Mouse (Mus musculus) ES-CJ7 (cell line): Measurements from ENCODE around the gene Itfg2.

Experiments
- DNase-seq: peaks from one replicate; pipeline ENCODE4 v3.0.0; 2011; ENCODE audit warnings: low read depth, low spot score

Itfg2 gene

GRCm38 (mm10) chr6:128435474-128435873 lies 10.7 kb upstream of the Itfg2 start:
- no peak for DNase-seq

DNA sequence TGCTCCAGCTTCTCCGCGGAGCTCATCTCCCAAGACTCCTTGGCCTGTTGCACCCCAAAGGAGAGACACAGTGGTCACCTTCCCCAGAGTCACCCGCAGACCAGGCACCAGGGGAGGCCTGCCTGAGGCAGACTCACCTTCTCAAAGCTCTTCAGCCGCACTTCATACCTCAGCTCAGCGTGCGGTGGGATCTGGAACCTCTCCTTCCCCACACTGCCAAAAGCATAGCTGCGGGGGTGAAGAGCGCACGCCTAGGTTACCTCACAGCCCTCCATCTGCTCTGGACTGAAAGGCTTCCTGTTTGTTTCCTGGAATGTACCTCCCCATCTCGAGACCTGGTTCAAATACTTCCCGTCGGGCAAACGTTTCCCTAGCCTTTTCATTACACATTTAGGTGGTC lies 8.8 kb upstream of the Itfg2 start:
- DNase-seq, result no peak

- no peak for DNase-seq
Measured at GRCm38 (mm10) chr6:128432356-128432915, 7.7 kb upstream of the Itfg2 start.

DNA sequence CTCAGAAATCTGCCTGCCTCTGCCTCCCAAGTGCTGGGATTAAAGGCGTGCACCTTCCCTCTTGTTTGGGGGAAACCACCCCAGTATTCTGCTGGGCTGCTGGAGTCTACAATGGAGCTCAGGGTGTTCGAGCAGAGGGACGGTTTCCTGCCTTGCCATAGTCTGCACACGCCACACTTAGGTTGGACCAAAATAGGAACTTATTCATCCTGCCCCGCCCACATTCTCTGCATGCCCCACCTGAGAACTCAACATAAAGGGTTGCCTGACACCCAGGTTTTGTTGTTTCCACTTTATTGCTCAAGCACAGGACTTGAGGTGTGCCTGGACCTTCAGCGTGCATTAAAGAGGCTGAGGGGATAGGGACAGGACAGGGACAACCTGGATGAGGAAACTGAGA lies 5.1 kb upstream of the Itfg2 start:
- DNase-seq, result no peak

- DNase-seq, result no peak
Measured at GRCm38 (mm10) chr6:128429300-128429699, 4.6 kb upstream of the Itfg2 start.

DNA sequence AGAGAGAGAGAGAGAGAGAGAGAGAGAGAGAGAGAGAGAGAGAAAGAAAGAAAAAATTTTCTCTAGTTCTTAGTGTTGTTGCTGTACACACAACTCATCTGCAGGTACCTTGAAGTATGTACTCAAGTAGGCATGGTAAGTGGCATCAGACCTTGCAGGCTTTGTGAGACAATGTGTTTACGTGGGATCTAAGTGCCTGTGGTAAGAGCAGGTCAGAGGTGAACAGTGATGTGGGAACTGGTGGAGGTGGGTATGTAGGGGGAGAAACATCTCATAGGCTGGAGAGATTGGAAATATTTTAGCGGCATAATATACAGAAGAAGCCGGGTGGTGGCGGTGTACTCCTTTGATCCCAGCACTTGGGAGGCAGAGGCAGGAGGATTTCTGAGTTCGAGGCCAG lies 2.8 kb upstream of the Itfg2 start:
- no peak for DNase-seq

DNA sequence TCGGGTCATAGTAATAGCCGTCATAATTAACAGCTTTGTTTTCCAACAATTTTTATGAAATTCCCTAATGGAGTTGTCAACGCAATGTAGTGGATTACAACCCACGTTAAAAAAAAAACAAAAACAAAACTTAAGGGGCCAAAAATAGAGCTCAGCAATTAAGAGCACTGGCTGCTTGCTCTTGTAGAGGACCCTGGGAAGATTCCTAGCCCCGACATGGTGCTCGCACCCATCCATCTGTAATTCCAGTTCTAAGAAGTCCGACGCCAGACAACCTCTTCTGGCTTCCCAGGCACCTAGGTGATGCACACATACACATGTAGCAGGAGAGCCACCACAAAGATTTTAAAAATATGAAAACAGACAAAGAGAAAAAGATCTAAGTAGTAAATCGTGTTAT lies 315 bp upstream of the Itfg2 start:
- DNase-seq, result no peak

DNA sequence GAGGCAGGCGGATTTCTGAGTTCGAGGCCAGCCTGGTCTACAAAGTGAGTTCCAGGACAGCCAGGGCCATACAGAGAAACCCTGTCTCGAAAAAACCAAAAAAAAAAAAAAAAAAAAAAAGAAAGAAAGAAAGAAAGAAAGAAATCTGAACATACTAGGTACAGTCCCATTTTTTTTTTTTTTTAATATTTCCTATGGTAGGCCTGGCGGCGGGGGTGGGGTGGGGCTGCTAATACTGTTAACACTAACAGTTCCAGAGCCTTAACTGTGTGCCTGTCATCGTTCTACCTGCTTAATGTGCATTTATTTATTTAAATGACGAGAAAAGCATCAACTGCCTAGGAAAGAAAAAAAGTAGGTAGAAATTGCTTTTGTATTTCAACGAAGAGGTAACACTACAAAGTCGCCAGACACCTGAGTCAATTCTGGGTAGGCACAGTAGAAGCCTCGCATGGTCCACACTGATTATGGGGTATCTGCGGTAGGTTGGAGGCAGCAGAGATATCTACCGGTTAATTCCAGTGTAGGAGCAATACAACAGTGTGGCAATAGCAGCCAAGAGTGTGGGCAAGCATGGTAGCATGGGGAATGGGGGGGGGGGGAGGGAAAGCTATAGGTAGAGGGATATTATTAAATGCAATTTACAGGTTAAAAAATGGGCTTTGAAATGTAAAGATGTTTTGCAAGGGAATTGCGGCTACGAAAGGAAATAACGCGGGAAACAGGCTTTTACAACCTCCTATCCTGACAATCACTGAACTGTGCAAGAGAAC lies 1.0 kb downstream of the Itfg2 start:
- no peak for DNase-seq

DNA sequence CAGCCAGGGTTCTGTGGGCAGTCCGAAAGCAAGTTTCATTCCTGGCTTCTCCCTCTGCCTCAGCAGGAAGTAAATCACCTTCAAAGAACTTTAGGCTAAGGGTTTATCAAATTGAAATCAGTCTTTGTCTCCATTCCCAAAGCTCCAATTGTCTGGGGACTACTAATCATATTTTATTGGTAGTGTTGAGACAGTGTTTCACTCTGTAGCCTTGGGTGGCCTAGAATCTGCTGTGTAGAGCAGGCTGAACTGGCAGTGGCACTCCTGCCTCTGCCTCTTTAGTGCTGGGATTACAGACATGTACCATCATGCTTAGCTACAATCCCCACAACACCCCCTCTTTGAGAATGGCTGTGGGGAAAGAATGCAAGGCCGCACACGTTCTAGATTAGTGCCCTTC lies 3.3 kb downstream of the Itfg2 start:
- no peak for DNase-seq

GRCm38 (mm10) chr6:128421036-128421435 lies 3.7 kb downstream of the Itfg2 start:
- DNase-seq, result no peak

DNA sequence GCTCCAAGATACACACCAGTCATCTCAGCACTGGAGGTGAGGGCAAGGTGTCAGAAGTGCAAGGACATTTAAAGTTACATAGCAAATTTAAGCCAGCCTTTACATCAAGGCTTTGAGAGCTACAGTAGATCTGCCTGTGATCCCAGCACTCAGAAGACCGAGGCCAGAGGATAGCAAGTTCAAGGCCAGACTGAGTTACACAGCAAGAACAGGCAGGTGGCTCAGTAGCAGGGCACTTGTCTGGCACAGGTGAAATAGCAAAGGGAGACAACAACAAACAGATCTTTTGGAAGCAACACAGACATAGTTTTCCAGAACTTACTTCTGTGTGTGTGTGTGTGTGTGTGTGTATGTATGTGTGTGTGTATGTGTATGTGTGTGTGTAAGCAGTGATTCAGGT lies 6.7 kb downstream of the Itfg2 start:
- no peak for DNase-seq

DNA sequence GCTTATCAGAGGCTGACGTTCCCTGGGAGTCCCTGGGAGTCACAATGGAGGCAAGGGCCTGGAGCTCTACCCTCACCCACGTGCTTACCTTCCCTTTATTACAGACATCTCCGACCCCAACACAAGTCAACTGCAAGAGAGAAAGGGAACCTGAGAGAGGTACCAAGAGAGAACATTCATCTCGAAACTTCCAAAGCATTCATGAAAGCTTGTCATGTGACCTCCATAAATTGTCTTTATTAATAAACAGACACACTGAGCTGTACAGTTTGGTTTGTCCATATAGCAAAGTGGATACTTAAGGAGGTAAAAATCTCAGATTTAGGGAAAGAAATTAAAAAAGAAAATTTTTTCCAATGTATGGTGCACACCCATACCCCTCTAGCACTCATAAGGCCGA lies 8.6 kb downstream of the Itfg2 start:
- DNase-seq, result no peak

GRCm38 (mm10) chr6:128411115-128411514 lies 13.6 kb downstream of the Itfg2 start:
- peak; percentile 76 for DNase-seq

DNA sequence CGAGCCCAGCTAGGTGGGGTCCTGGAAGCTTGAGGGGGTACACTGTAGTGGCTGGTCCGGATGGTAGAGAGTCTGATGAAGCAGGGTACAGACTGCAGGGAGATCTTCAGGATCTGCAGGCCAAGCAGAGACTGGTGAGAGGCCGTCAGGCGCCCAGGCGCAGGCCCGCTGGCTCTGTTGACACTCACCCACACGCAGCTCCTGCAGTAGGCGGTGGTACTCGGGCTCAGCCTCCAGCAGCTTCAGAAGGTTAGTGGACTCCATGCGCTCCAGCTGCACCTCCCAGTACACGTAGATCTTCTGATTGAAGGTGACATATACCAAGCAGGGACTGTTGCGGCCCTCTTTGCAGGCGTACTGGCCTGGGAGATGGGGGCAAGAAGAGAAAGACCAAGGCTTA lies 14.4 kb downstream of the Itfg2 start:
- no peak for DNase-seq

- DNase-seq, result peak; percentile 49
Measured at GRCm38 (mm10) chr6:128408544-128409125, 16.1 kb downstream of the Itfg2 start.

GRCm38 (mm10) chr6:128404708-128405107 lies 20.0 kb downstream of the Itfg2 start:
- DNase-seq, result no peak

GRCm38 (mm10) chr6:128399421-128400185 lies 25.1 kb downstream of the Itfg2 start:
- no peak for DNase-seq

- DNase-seq, result no peak
Measured at GRCm38 (mm10) chr6:128398996-128399395, 25.7 kb downstream of the Itfg2 start, which contains the start of gene Nrip2. Gene Nrip2, plus strand, starts transcription at chr6:128399296.

- DNase-seq, result no peak
Measured at GRCm38 (mm10) chr6:128397574-128398261, 27.0 kb downstream of the Itfg2 start.

GRCm38 (mm10) chr6:128390683-128391082 lies 34.0 kb downstream of the Itfg2 start:
- DNase-seq, result no peak

DNA sequence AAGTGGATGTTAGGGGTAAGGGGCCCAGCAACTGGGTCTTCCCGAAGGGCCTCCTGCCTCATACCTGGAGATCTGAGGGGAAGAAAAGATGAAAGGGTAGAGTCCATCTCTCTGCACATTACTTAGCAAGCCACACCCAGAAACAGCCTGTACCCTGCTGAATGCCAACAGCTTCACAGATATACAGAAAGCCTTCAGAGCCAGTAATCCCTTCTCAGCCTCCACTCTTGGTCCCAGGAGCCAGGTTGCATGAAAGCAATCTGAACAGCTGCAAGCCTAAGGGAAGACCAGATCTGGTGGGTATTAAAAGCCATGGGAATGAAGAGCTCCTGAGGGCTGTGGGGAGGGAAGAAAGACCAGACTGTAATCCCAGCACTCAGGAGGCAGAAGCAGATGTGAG lies 35.5 kb downstream of the Itfg2 start:
- no peak for DNase-seq

DNA sequence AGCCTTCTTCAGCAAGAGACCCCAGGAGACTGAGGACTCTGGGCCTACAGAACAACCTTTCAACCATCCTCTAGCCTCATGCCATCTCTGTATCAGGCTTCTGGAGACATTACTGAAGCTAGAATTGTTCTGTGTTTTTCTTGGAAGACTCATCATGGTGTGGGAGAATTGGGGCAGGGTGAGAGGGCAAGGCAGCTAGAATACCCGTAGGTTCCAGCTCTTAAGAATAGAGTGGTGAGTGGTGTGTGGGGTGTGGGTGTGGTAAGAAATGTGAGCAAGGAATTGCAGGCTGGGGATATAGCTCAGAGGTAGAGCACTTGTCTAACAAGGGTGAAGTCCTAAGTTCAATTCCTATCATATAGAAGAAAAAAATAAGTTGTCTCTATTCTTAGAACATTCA lies 39.7 kb downstream of the Itfg2 start:
- DNase-seq, result no peak
